Mouse (Mus musculus): ENCODE results near the gene Pgm5. TPM values are rescaled to one million over a fixed set of nuclear protein-coding genes. Genes with fewer than 3 reads are reported as not detected.

Pgm5 gene
- polyA plus RNA-seq, 1 experiment from 2014 or later: 0.08 TPM

- Histone ChIP-seq H3K4me3 (replicated peaks; ENCODE audit: low read length) (no peak overlapping the region), H3K9me3 (ENCODE audit: control insufficient read depth, low read length) (no peaks in the 10 kb centered on the region), H3K27me3 (replicated peaks; ENCODE audit: control insufficient read depth, insufficient read depth, low read length) (no peaks in the 10 kb centered on the region), H3K4me2 (ENCODE audit: low read length) (no peak overlapping the region), H3K36me3 (ENCODE audit: control insufficient read depth, insufficient read depth) (no peaks in the 10 kb centered on the region), H3K9ac (replicated peaks; ENCODE audit: low read depth, low read length) (no peak overlapping the region), H3K27ac (ENCODE audit: low read length) (no peak overlapping the region), H3K4me1 (replicated peaks; ENCODE audit: control insufficient read depth, insufficient read depth, low read length) (no peaks in the 10 kb centered on the region)
- ATAC-seq: no peak
Observed at GRCm38 (mm10) chr19:24720448-24720847, 141.2 kb downstream of the Pgm5 start.

DNA sequence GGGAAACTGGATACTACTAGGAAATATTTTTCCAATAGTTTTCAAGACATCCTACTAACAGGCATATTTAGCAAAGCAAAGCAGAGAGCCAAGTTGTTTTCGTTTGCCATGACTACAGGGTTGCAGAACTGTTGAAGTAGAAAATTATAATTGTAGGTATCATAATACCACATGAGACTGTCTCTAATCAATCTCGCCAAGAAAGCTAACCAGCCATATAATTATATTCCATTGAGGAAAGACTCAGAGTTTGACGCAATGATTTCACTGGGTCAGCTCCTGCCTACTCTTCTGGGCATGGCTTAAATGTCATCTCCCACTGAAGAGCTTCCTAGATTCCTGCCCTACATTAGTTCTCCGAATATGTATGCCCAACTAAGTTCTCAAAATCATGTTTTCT is 142.2 kb downstream of the Pgm5 start:
- Histone ChIP-seq H3K4me2 (ENCODE audit: low read length) (no peak overlapping the region), H3K4me3 (replicated peaks; ENCODE audit: low read length) (no peak overlapping the region), H3K27me3 (replicated peaks; ENCODE audit: control insufficient read depth, insufficient read depth, low read length) (no peaks in the 10 kb centered on the region), H3K27ac (ENCODE audit: low read length) (no peak overlapping the region), H3K9ac (replicated peaks; ENCODE audit: low read depth, low read length) (no peak overlapping the region), H3K9me3 (ENCODE audit: control insufficient read depth, low read length) (no peaks in the 10 kb centered on the region), H3K4me1 (replicated peaks; ENCODE audit: control insufficient read depth, insufficient read depth, low read length) (no peaks in the 10 kb centered on the region), H3K36me3 (ENCODE audit: control insufficient read depth, insufficient read depth) (no peaks in the 10 kb centered on the region)
- no peak for ATAC-seq
- WGBS: 58% methylated on average over 4 of the region's 4 CpGs

- H3K27ac ChIP-seq (ENCODE audit: low read length): no peak overlapping the region
- no peaks in the 10 kb centered on the region for H3K4me1 ChIP-seq (replicated peaks; ENCODE audit: control insufficient read depth, insufficient read depth, low read length)
- no peak overlapping the region for H3K9ac ChIP-seq (replicated peaks; ENCODE audit: low read depth, low read length)
- no peak overlapping the region for H3K4me2 ChIP-seq (ENCODE audit: low read length)
- 87% methylated on average over 1 of the region's 1 CpGs for WGBS
- no peak overlapping the region for H3K4me3 ChIP-seq (replicated peaks; ENCODE audit: low read length)
- no peaks in the 10 kb centered on the region for H3K9me3 ChIP-seq (ENCODE audit: control insufficient read depth, low read length)
- ATAC-seq: no peak
- H3K27me3 ChIP-seq (replicated peaks; ENCODE audit: control insufficient read depth, insufficient read depth, low read length): no peaks in the 10 kb centered on the region
- H3K36me3 ChIP-seq (ENCODE audit: control insufficient read depth, insufficient read depth): no peaks in the 10 kb centered on the region
Observed at GRCm38 (mm10) chr19:24718021-24718420, 143.6 kb downstream of the Pgm5 start.

- Histone ChIP-seq H3K27ac (ENCODE audit: low read length) (no peak overlapping the region), H3K4me3 (replicated peaks; ENCODE audit: low read length) (no peak overlapping the region), H3K9me3 (ENCODE audit: control insufficient read depth, low read length) (no peaks in the 10 kb centered on the region), H3K27me3 (replicated peaks; ENCODE audit: control insufficient read depth, insufficient read depth, low read length) (no peaks in the 10 kb centered on the region), H3K4me2 (ENCODE audit: low read length) (no peak overlapping the region), H3K36me3 (ENCODE audit: control insufficient read depth, insufficient read depth) (no peaks in the 10 kb centered on the region), H3K9ac (replicated peaks; ENCODE audit: low read depth, low read length) (no peak overlapping the region), H3K4me1 (replicated peaks; ENCODE audit: control insufficient read depth, insufficient read depth, low read length) (no peaks in the 10 kb centered on the region)
- WGBS: 72% methylated on average over 7 of the region's 7 CpGs
- ATAC-seq: peak; percentile 62; the same call in 1 of the 2 replicates
Observed at GRCm38 (mm10) chr19:24716303-24717097, 145.2 kb downstream of the Pgm5 start.

DNA sequence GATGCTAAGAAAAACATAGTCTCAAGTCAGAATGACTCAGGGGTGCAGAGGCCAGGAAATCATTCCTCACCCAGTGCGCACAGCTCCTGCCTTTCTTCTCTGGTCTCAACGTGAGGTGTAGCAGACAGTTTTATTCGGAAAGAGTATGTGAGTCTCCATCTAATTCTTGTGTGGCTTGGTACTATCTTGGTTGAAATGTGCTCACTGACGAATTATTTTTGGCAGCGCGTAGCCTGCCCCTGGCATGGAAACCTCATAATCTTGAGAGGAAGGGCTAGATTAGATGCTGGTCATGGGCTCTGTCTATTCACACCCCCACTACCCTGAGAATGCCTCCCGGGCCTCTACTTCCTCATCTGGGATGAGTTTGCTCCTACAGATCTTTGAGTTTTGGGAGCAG is 153.6 kb downstream of the Pgm5 start:
- no peaks in the 10 kb centered on the region for H3K4me1 ChIP-seq (replicated peaks; ENCODE audit: control insufficient read depth, insufficient read depth, low read length)
- H3K9me3 ChIP-seq (ENCODE audit: control insufficient read depth, low read length): no peaks in the 10 kb centered on the region
- no peak overlapping the region for H3K27ac ChIP-seq (ENCODE audit: low read length)
- 87% methylated on average over 7 of the region's 7 CpGs for WGBS
- H3K9ac ChIP-seq (replicated peaks; ENCODE audit: low read depth, low read length): no peak overlapping the region
- no peak overlapping the region for H3K4me3 ChIP-seq (replicated peaks; ENCODE audit: low read length)
- no peak for ATAC-seq
- no peaks in the 10 kb centered on the region for H3K27me3 ChIP-seq (replicated peaks; ENCODE audit: control insufficient read depth, insufficient read depth, low read length)
- no peak overlapping the region for H3K4me2 ChIP-seq (ENCODE audit: low read length)
- no peaks in the 10 kb centered on the region for H3K36me3 ChIP-seq (ENCODE audit: control insufficient read depth, insufficient read depth)

DNA sequence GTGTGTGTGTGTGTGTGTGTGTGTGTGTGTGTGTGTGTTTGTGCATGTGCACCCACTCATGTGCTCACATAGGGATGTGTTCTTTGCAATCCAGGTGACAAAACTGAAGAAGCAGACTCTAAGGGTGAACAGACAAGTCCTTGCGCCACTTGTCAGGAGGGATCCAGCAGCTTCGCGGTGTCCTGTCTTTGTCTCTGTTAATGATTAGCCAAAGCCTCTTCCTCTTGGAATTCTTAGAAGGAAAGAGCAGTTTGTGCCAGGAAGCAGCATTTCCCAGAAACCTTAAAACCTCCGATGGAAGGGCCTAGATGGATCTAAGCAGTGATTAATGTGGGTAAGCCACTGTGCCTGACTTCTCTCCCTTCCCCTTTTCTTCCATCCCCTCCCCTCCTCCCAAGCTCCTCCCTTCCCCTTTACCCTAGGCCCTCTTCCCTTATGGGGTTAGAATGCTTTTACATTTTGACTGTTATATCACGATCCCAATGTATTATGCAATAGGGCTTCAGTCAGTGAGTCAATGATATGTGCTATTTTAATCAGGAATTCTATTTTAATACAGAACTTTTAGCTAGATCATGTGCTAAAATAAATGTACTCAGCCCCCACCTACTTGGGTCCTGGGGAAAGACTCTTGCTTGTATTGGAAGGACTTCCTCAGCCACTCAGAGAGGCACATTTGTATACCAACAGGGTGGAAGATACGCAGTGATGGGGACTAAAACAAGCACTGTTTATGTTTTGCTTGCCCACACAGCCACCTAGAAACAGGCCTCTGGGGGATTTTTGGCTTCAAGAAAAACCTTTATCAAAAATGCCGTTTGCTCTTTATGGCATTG is 154.4 kb downstream of the Pgm5 start:
- Histone ChIP-seq H3K9me3 (ENCODE audit: control insufficient read depth, low read length) (no peaks in the 10 kb centered on the region), H3K4me3 (replicated peaks; ENCODE audit: low read length) (no peak overlapping the region), H3K4me2 (ENCODE audit: low read length) (no peak overlapping the region), H3K4me1 (replicated peaks; ENCODE audit: control insufficient read depth, insufficient read depth, low read length) (no peaks in the 10 kb centered on the region), H3K27ac (ENCODE audit: low read length) (no peak overlapping the region), H3K9ac (replicated peaks; ENCODE audit: low read depth, low read length) (no peak overlapping the region), H3K27me3 (replicated peaks; ENCODE audit: control insufficient read depth, insufficient read depth, low read length) (no peaks in the 10 kb centered on the region), H3K36me3 (ENCODE audit: control insufficient read depth, insufficient read depth) (no peaks in the 10 kb centered on the region)
- no peak for ATAC-seq
- WGBS: 78% methylated on average over 7 of the region's 7 CpGs

DNA sequence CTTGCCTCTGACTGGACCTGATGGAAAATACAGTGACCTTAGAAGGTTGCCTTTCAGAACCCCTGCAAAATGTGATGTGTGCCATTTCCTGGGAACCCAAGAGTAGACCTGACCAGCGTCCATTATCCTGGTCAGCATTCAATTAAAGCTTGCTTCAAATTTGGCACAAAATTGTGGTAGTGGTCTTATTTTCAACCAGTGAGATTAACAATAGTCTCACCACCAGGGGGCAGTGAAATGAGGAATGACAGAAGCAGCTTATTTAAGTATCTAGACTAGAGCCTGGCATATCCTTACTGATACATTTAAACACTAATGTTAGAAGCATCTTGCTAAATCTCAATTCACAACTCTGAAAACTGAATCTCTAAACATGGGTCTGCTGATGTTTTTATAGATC is 156.3 kb downstream of the Pgm5 start:
- H3K27ac ChIP-seq (ENCODE audit: low read length): no peak overlapping the region
- no peaks in the 10 kb centered on the region for H3K36me3 ChIP-seq (ENCODE audit: control insufficient read depth, insufficient read depth)
- no peak overlapping the region for H3K9ac ChIP-seq (replicated peaks; ENCODE audit: low read depth, low read length)
- H3K4me2 ChIP-seq (ENCODE audit: low read length): no peak overlapping the region
- H3K4me1 ChIP-seq (replicated peaks; ENCODE audit: control insufficient read depth, insufficient read depth, low read length): no peaks in the 10 kb centered on the region
- ATAC-seq: no peak
- H3K9me3 ChIP-seq (ENCODE audit: control insufficient read depth, low read length): no peaks in the 10 kb centered on the region
- 60% methylated on average over 1 of the region's 1 CpGs for WGBS
- H3K4me3 ChIP-seq (replicated peaks; ENCODE audit: low read length): no peak overlapping the region
- H3K27me3 ChIP-seq (replicated peaks; ENCODE audit: control insufficient read depth, insufficient read depth, low read length): no peaks in the 10 kb centered on the region

GRCm38 (mm10) chr19:24704326-24704725 is 157.3 kb downstream of the Pgm5 start:
- no peaks in the 10 kb centered on the region for H3K9me3 ChIP-seq (ENCODE audit: control insufficient read depth, low read length)
- no peak overlapping the region for H3K27ac ChIP-seq (ENCODE audit: low read length)
- no peak overlapping the region for H3K4me3 ChIP-seq (replicated peaks; ENCODE audit: low read length)
- H3K27me3 ChIP-seq (replicated peaks; ENCODE audit: control insufficient read depth, insufficient read depth, low read length): no peaks in the 10 kb centered on the region
- H3K4me2 ChIP-seq (ENCODE audit: low read length): no peak overlapping the region
- H3K4me1 ChIP-seq (replicated peaks; ENCODE audit: control insufficient read depth, insufficient read depth, low read length): no peaks in the 10 kb centered on the region
- 84% methylated on average over 2 of the region's 2 CpGs for WGBS
- H3K36me3 ChIP-seq (ENCODE audit: control insufficient read depth, insufficient read depth): no peaks in the 10 kb centered on the region
- no peak overlapping the region for H3K9ac ChIP-seq (replicated peaks; ENCODE audit: low read depth, low read length)
- no peak for ATAC-seq

GRCm38 (mm10) chr19:24703680-24704079 is 158.0 kb downstream of the Pgm5 start:
- no peaks in the 10 kb centered on the region for H3K9me3 ChIP-seq (ENCODE audit: control insufficient read depth, low read length)
- 80% methylated on average over 8 of the region's 8 CpGs for WGBS
- H3K4me1 ChIP-seq (replicated peaks; ENCODE audit: control insufficient read depth, insufficient read depth, low read length): no peaks in the 10 kb centered on the region
- no peak overlapping the region for H3K27ac ChIP-seq (ENCODE audit: low read length)
- H3K4me2 ChIP-seq (ENCODE audit: low read length): no peak overlapping the region
- H3K27me3 ChIP-seq (replicated peaks; ENCODE audit: control insufficient read depth, insufficient read depth, low read length): no peaks in the 10 kb centered on the region
- no peaks in the 10 kb centered on the region for H3K36me3 ChIP-seq (ENCODE audit: control insufficient read depth, insufficient read depth)
- no peak overlapping the region for H3K4me3 ChIP-seq (replicated peaks; ENCODE audit: low read length)
- no peak for ATAC-seq
- H3K9ac ChIP-seq (replicated peaks; ENCODE audit: low read depth, low read length): no peak overlapping the region
